Mouse (Mus musculus) heart, embryonic 13.5 days (tissue): ENCODE results near the gene Ccnh. TPM values are rescaled to one million over a fixed set of nuclear protein-coding genes. Genes with fewer than 3 reads are reported as not detected.

Source experiments
- ATAC-seq: fragments of 200-750 bp; cut with Nextera tagmentation; 2 replicates; pipeline ENCODE4 v1.8.0; 2017; ENCODE audit warnings: moderate TSS enrichment; ENCODE audit not compliant: insufficient number of reproducible peaks, low FRiP score, low TSS enrichment; ENCODE audit errors: extremely low read depth
- H3K27ac ChIP-seq: fragments of 300-500 bp; sonication (generic); replicated peaks from 2 replicates; pipeline ENCODE4 v1.5.1; 2015; ENCODE audit warnings: moderate library complexity, mild to moderate bottlenecking, inconsistent platforms
- H3K27me3 ChIP-seq: fragments of 300-500 bp; sonication (generic); replicated peaks from 2 replicates; pipeline ENCODE4 v1.6.1; 2015; ENCODE audit warnings: mild to moderate bottlenecking, inconsistent platforms
- H3K36me3 ChIP-seq: fragments of 300-500 bp; sonication (generic); 2 replicates; pipeline ENCODE4 v1.6.1; 2015; ENCODE audit warnings: mild to moderate bottlenecking, inconsistent platforms
- H3K4me1 ChIP-seq: fragments of 300-500 bp; sonication (generic); 2 replicates; pipeline ENCODE4 v1.6.1; 2015; ENCODE audit warnings: inconsistent platforms
- H3K4me2 ChIP-seq: fragments of 300-500 bp; sonication (generic); 2 replicates; pipeline ENCODE4 v1.6.1; 2015; ENCODE audit warnings: inconsistent platforms, mild to moderate bottlenecking, moderate library complexity
- H3K4me3 ChIP-seq: fragments of 300-500 bp; sonication (generic); 2 replicates; pipeline ENCODE4 v1.5.1; 2015; ENCODE audit warnings: moderate library complexity, mild to moderate bottlenecking, inconsistent platforms
- H3K9ac ChIP-seq: fragments of 300-500 bp; sonication (generic); 2 replicates; pipeline ENCODE4 v1.6.1; 2015; ENCODE audit warnings: inconsistent platforms, mild to moderate bottlenecking, moderate library complexity
- H3K9me3 ChIP-seq: fragments of 300-500 bp; sonication (generic); 2 replicates; pipeline ENCODE4 v1.6.1; 2016; ENCODE audit warnings: inconsistent platforms
- WGBS: fragments of 180-500 bp; shearing (Covaris S2); methylation state at CpG from one replicate; pipeline ENCODE4 v1.1.7; 2015; ENCODE audit warnings: mixed read lengths; 5-methylcytosine and 5-hydroxymethylcytosine counted together
- polyA plus RNA-seq: library from polyadenylated mRNA; unstranded; fragments of >200 nt; fragmentation: Nextera tagmentation; extraction: Ambion mirVana; gene quantifications from 2 replicates; pipeline ENCODE4 v1.2.1, GENCODE M21; 2015

Ccnh gene
- polyA plus RNA-seq, 1 experiment from 2014 or later = 55.0 TPM

GRCm38 (mm10) chr13:85238760-85239159, 49.6 kb downstream of the Ccnh start:
- Histone ChIP-seq H3K4me2 (no peak overlapping the region), H3K27ac (no peak overlapping the region), H3K36me3 (peaks cover 38% of the 10 kb centered on the region), H3K9me3 (no peaks in the 10 kb centered on the region), H3K4me1 (no peaks in the 10 kb centered on the region), H3K9ac (no peak overlapping the region), H3K27me3 (no peaks in the 10 kb centered on the region), H3K4me3 (no peak overlapping the region)
- no peak for ATAC-seq
- 81% methylated on average over 7 of the region's 7 CpGs for WGBS

Other genes starting within 250 kb of the Ccnh start
- 34.5 and 34.7 TPM in 2 replicates for gene Rasa1, start 99.7 kb downstream of the Ccnh start, polyA plus RNA-seq